Mouse (Mus musculus) liver, embryonic 14.5 days (tissue): ENCODE results near the gene Abcc1. TPM values are rescaled to one million over a fixed set of nuclear protein-coding genes. Genes with fewer than 3 reads are reported as not detected.

Experiments
- ATAC-seq: fragments of 200-750 bp; cut with Nextera tagmentation; 2 replicates; pipeline ENCODE4 v1.8.0; 2017; ENCODE audit warnings: moderate number of reproducible peaks, mild to moderate bottlenecking, moderate library complexity; ENCODE audit not compliant: insufficient read depth
- DNase-seq, 3 experiments: peaks; one replicate each; pipeline ENCODE4 v3.0.0-alpha.2; 2012 to 2013; ENCODE audit warnings: low read depth in 3 of 3, low spot score in 3 of 3
- H3K27ac ChIP-seq: fragments of 300-500 bp; sonication (generic); 2 replicates; pipeline ENCODE4 v1.5.1; 2014; ENCODE audit warnings: moderate library complexity, mild to moderate bottlenecking, control low read depth, inconsistent platforms
- H3K27me3 ChIP-seq: fragments of 300-500 bp; sonication (generic); 2 replicates; pipeline ENCODE4 v1.6.1; 2014; ENCODE audit warnings: mild to moderate bottlenecking, low read length, moderate library complexity; ENCODE audit not compliant: control insufficient read depth, insufficient read depth
- H3K36me3 ChIP-seq: fragments of 300-500 bp; sonication (generic); replicated peaks from 2 replicates; pipeline ENCODE4 v1.6.1; 2014; ENCODE audit warnings: low read depth; ENCODE audit not compliant: control insufficient read depth, insufficient read depth
- H3K4me1 ChIP-seq, 2 experiments: fragments of 200-500 bp in 1 of 2; fragments of 300-500 bp in 1 of 2; sonication (generic) in 1 of 2; replicated peaks; 2 replicates each; pipeline ENCODE4 v1.6.1; 2012 to 2014; ENCODE audit warnings: antibody characterized with exemption in 1 of 2, inconsistent platforms in 1 of 2, low read length in 1 of 2; ENCODE audit not compliant: control insufficient read depth in 2 of 2, insufficient read depth in 2 of 2
- H3K4me2 ChIP-seq: fragments of 300-500 bp; sonication (generic); 2 replicates; pipeline ENCODE4 v1.6.1; 2014; ENCODE audit warnings: low read depth, mild to moderate bottlenecking, control low read depth, moderate library complexity
- H3K4me3 ChIP-seq, 2 experiments: fragments of 200-500 bp in 1 of 2; fragments of 300-500 bp in 1 of 2; sonication (generic) in 1 of 2; 2 replicates each; pipeline ENCODE4 v1.5.1; 2012 to 2014; ENCODE audit warnings: low read depth in 2 of 2, low read length in 2 of 2, mild to moderate bottlenecking in 2 of 2, control low read depth in 1 of 2, inconsistent platforms in 1 of 2, moderate library complexity in 1 of 2; ENCODE audit not compliant: insufficient read depth in 1 of 2
- H3K9ac ChIP-seq: fragments of 300-500 bp; sonication (generic); replicated peaks from 2 replicates; pipeline ENCODE4 v1.6.1; 2014; ENCODE audit warnings: mild to moderate bottlenecking, control low read depth, moderate library complexity
- H3K9me3 ChIP-seq: fragments of 300-500 bp; sonication (generic); 2 replicates; pipeline ENCODE4 v1.6.1; 2016; ENCODE audit warnings: low read length, mixed read lengths; ENCODE audit not compliant: control insufficient read depth
- CTCF ChIP-seq: IDR thresholded peaks from 2 replicates; pipeline ENCODE4 v1.5.1; 2016; ENCODE audit warnings: antibody characterized with exemption, low read depth, control low read depth
- EP300 ChIP-seq: IDR thresholded peaks from 2 replicates; pipeline ENCODE4 v1.6.1; 2016; ENCODE audit warnings: antibody characterized with exemption, low read depth
- WGBS: fragments of 180-500 bp; shearing (Covaris S2); extraction: QIAGEN DNeasy Blood & Tissue Kit; methylation state at CpG from one replicate; pipeline ENCODE4 v1.1.7; 2014; ENCODE audit not compliant: insufficient replicate concordance; 5-methylcytosine and 5-hydroxymethylcytosine counted together
- polyA plus RNA-seq, 2 experiments: library from polyadenylated mRNA; depleted of rRNA in 1 of 2; stranded (reverse) in 1 of 2; unstranded in 1 of 2; fragments of >200 nt; fragmentation: Nextera tagmentation in 1 of 2; extraction: Ambion mirVana in 1 of 2; gene quantifications; 2 replicates each; pipeline versions ENCODE4 v1.2.1 to v1.2.3; 2012 to 2014

Abcc1 gene
- polyA plus RNA-seq, 2 experiments: 1.9 to 2.4 TPM

DNA sequence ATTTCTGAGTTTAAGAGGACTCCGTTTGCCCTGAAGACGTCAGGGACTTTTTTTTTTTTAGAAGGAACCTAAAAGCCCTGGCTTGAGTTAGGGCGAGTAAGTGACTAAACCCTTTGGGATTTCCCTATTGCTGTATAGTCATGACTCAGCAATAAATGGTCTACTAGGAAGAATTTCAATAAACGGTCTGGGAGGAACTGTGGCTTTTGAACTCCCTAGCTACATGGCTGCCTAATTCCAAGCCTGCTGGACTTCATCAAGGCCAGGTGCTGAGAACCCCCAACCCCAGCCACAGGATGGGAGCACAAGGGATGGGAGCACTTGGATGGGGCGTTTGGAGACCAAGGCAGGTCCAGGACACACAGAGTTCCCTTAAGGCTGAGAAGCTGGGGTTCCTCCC, 8.7 kb upstream of the Abcc1 start:
- no peaks in the 10 kb centered on the region for H3K9me3 ChIP-seq
- 29% methylated on average over 5 of the region's 5 CpGs for WGBS
- TF ChIP-seq EP300 (no peak), CTCF (no peak)
- no peak overlapping the region for H3K4me3 ChIP-seq
- H3K27ac ChIP-seq: no peak overlapping the region; the same call in 1 of the 2 replicates
- ATAC-seq (peak; percentile 66; the same call in 1 of the 2 replicates), DNase-seq (peak in 1 of 3 experiments; percentile 44)
- H3K27me3 ChIP-seq: no peaks in the 10 kb centered on the region
- no peak overlapping the region for H3K4me2 ChIP-seq
- H3K9ac ChIP-seq: no peak overlapping the region; the same call in 1 of the 2 replicates
- peaks cover 12 to 30% of the 10 kb centered on the region in 2 experiments for H3K4me1 ChIP-seq
- H3K36me3 ChIP-seq: no peaks in the 10 kb centered on the region

DNA sequence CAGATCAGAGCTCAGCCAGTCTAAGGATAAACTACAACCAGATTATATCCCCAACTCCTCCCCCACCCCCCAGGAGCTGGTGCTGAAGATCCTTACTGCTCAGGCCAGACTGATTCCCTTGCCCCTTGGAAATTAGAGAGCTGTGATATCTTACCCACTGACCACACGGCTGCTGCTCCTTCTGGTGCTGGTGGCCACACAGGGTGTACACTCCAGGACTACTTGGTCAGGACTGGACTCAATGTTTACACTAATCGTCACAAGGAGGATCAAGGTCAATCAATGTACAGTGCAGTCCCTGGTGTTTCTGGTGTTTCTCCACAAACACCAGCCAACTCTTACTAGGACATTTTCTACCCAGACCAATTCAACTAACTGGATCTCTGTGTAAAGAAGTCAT, 3.5 kb upstream of the Abcc1 start:
- Histone ChIP-seq H3K36me3 (no peaks in the 10 kb centered on the region), H3K27me3 (no peaks in the 10 kb centered on the region), H3K9me3 (no peaks in the 10 kb centered on the region), H3K9ac (no peak overlapping the region), H3K4me3 (no peak overlapping the region), H3K27ac (no peak overlapping the region), H3K4me1 (peaks cover 5 to 21% of the 10 kb centered on the region in 2 experiments), H3K4me2 (no peak overlapping the region)
- ATAC-seq: no peak
- WGBS: 43% methylated on average over 2 of the region's 2 CpGs
- no peak for TF ChIP-seq EP300
- no peak for TF ChIP-seq CTCF
- no peak for DNase-seq

DNA sequence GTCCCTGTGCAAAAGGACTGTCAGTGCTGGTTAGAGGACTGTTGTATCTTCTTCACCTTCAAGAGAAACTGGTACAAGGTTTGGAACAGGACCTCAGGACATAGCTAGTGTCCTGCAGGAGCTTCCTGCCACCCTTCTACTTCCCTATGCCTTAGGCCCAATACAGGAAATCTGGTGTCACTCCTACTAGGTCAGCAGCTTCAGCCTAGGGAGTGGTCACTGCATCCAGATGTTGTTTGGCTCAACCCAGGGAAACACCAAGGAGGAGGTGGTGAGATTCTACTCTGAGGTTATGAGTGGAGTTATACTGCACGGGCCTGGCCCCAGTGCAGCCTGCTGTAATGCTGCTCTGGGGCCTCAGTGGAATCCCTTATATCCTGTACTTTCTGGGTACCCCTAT, 2.8 kb upstream of the Abcc1 start:
- DNase-seq (no peak), ATAC-seq (no peak)
- WGBS: 37% methylated on average over 1 of the region's 1 CpGs
- Histone ChIP-seq H3K36me3 (no peaks in the 10 kb centered on the region), H3K27me3 (no peaks in the 10 kb centered on the region), H3K4me3 (no peak overlapping the region), H3K27ac (no peak overlapping the region), H3K9me3 (no peaks in the 10 kb centered on the region), H3K4me2 (no peak overlapping the region), H3K9ac (no peak overlapping the region), H3K4me1 (peaks cover 4 to 24% of the 10 kb centered on the region in 2 experiments)
- no peak for TF ChIP-seq CTCF
- no peak for TF ChIP-seq EP300

DNA sequence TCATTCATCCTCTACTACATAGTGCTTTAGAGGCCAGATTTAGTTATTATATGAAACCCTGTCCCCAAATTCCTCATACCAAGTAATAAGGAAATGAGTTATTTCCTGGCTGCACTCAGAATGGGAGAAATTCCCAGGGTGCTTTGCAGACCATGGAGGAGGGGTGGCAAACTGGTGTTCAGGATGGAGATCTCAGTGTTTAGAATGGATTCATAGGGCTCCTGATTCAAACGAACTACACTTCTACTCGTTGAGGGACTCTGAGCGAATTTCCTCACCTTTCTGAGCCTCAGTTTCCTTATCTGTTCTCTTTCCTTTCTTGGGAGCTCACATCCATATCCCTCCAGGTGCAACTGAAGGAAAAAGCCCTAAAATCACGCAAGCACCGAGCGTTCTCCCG, 427 bp upstream of the Abcc1 start:
- TF ChIP-seq EP300 (no peak), CTCF (no peak)
- DNase-seq (no peak), ATAC-seq (no peak)
- Histone ChIP-seq H3K4me2 (peak overlapping the region; percentile 85), H3K4me3 (peak overlapping the region; percentile 76 to 84), H3K27me3 (no peaks in the 10 kb centered on the region), H3K36me3 (no peaks in the 10 kb centered on the region), H3K27ac (no peak overlapping the region), H3K9me3 (no peaks in the 10 kb centered on the region), H3K4me1 (peaks cover 4 to 35% of the 10 kb centered on the region in 2 experiments), H3K9ac (peak overlapping the region; percentile 78)
- WGBS: 9% methylated on average over 7 of the region's 7 CpGs

DNA sequence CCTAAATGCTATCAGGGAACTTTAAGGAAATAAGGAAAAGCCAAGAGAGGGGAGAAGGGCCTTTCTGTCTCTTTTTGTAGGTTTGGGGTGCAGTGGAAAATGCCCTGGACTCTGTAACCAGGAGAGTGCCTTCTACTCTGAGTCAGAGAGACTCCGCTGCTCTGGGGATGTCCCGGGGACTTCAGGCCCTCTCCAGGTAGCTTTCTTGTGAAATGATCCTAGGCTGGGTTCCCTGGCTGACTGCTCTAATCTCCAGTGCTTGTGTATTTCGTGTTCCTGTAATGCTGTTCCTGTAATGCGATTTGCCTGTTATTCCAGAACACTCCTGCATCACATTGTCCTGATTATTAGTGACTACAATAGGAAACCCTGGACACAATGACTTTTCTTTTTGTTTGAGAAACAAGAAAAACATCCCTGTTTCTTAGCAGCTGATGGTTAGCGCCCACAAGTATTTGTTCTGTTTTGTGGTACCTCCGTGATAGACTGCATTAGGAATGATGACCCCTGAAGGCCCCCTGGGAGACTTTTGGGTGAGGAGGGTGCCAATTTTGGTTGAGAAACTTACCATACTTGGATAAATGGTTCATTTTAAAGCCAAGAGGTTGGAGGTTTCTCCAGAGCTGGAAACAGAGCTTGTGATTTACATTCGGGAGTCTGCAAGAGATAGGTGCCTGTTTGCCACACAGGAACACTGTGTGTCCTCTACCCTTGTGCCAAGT, 902 bp downstream of the Abcc1 start:
- peak overlapping the region; percentile 76 to 84 for H3K4me3 ChIP-seq
- H3K36me3 ChIP-seq: no peaks in the 10 kb centered on the region
- ATAC-seq (no peak), DNase-seq (no peak)
- WGBS: 20% methylated on average over 7 of the region's 7 CpGs
- H3K27ac ChIP-seq: no peak overlapping the region
- peak overlapping the region; percentile 85 for H3K4me2 ChIP-seq
- H3K9me3 ChIP-seq: no peaks in the 10 kb centered on the region
- H3K4me1 ChIP-seq: peaks cover 4 to 35% of the 10 kb centered on the region in 2 experiments
- peak overlapping the region; percentile 78 for H3K9ac ChIP-seq
- no peaks in the 10 kb centered on the region for H3K27me3 ChIP-seq
- TF ChIP-seq EP300 (no peak), CTCF (no peak)
